In the genomic region with DNA sequence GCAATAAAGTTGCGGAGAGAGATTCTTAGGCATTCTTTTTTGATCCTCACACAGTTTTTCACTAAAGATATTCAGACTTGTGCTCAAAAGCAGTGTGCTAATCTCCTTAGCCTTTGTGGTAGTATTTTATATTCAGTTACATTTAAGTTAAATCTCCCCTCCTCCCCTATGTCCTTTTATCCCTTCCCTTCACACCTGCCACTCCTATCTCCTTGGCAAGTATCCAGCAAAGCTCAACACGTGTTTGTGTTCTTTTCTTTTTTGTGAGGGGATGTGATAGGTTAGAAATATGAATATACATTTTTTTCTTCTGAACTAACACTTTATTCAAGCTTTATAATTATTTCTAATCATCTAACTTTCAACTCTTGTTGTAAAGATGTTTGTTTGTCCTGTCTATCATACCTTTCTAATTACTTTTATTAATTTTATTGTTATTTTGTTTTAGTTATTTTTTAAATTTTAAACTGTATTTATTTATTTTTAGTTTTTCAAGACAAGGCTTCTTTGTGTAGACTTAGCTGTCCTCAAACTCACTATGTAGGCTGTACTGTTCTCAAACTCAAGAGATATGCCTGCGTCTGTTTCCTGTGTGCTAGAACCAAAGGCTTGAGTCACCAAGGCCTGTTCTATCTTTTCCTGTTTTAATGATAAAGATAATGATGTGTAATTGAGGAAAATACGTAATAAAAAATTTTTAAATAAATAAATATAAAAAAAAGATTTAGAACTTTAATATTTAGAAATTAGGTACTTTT, we compare ENCODE assay signal across 14 mouse cellular contexts.
"Had no signal": no experiment of that assay in that cellular context is flagged by ENCODE, and none has a peak within 500 bp of the region (broad histone marks: within the 10 kb centered on the region; RNA-seq: fewer than 3 reads in every experiment).

No protein-coding gene starts in this region.

- H3K27ac ChIP-seq: kidney, embryonic 15.5 days; limb, embryonic 15.5 days; liver, embryonic 12.5 days; neural tube, embryonic 13.5 days had no signal

- DNase-seq: kidney, adult 11 months; kidney, postnatal 36 days; layer of hippocampus, adult 9-11 months; layer of hippocampus, postnatal 36 days; retina, postnatal 1 day; right cerebral cortex, postnatal 4 days; spleen, adult 18-20 months; thymus, adult 18-20 months; thymus, postnatal 14 days had no signal

- H3K4me3 ChIP-seq: kidney, embryonic 15.5 days; limb, embryonic 15.5 days; liver, embryonic 12.5 days; neural tube, embryonic 13.5 days had no signal

- H3K36me3 ChIP-seq: kidney, embryonic 15.5 days; limb, embryonic 15.5 days; liver, embryonic 12.5 days; neural tube, embryonic 13.5 days had no signal

- H3K4me2 ChIP-seq: kidney, embryonic 15.5 days; limb, embryonic 15.5 days; liver, embryonic 12.5 days; neural tube, embryonic 13.5 days had no signal

- H3K9ac ChIP-seq: kidney, embryonic 15.5 days; limb, embryonic 15.5 days; liver, embryonic 12.5 days; neural tube, embryonic 13.5 days had no signal

- H3K4me1 ChIP-seq: kidney, embryonic 15.5 days; limb, embryonic 15.5 days; liver, embryonic 12.5 days; neural tube, embryonic 13.5 days had no signal

- H3K9me3 ChIP-seq: kidney, embryonic 15.5 days; limb, embryonic 15.5 days; liver, embryonic 12.5 days; neural tube, embryonic 13.5 days had no signal

- ATAC-seq: liver, embryonic 12.5 days; midbrain, embryonic 16.5 days had no signal

- H3K27me3 ChIP-seq: kidney, embryonic 15.5 days; limb, embryonic 15.5 days; liver, embryonic 12.5 days; neural tube, embryonic 13.5 days had no signal
